Mouse (Mus musculus): ENCODE measurements around the gene Rab8b.
"Not testable (repeated sequence)": the region's sequence is repeated elsewhere in the genome, so short reads cannot be mapped to it uniquely, and the experiment has no call there.

- not testable (repeated sequence) for TF ChIP-seq CTCF (IDR thresholded peaks at IDR 0.05; ENCODE audit: borderline replicate concordance, insufficient read depth, low read depth, low read length); POLR2A (IDR thresholded peaks at IDR 0.05; ENCODE audit: borderline replicate concordance, insufficient read depth, low read length)
These were observed 46.5 kb downstream of the Rab8b start for GRCm38 (mm10) chr9:66873009-66873408.

Data from cerebellum, adult 2 months (tissue).